Comparison of ENCODE assay signal across 12 mouse cellular contexts in the genomic region with DNA sequence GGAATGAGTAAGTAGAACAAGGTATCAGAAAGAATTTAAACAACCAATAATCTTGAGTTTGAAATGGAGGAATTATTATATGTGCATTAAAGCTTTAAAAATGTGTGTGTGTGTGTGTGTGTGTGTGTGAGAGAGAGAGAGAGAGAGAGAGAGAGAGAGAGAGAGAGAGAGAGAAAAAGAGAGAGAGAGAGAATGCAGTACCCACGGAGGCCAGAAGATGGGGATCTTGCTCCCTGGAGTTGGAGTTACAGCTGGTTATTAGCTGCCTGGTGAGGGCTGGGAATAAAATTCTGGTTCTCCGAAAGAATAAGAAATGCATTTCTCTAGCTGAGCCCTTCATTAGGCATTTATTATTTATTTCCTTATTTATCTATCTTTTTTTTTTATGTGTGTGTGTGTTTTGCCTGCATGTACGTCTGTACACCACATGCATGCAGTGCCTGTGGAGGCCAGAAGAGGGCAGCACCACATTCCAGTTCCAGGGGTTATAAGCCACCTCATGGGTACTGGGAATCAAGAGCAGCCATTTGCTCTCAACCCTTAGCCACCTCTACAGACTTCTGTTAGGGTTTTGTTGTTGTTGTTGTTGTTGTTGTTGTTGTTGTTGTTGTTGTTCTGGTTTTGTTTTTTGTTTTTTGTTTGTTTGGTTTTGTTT. TPM values are rescaled to one million over a fixed set of nuclear protein-coding genes. Genes with fewer than 3 reads are reported as not detected.
DNase-seq lines count a peak whose midpoint lies in the region; TF ChIP-seq lines count a peak whose summit lies in the region.
"Had no signal": no experiment of that assay in that cellular context is flagged by ENCODE, and none has a peak within 500 bp of the region (broad histone marks: within the 10 kb centered on the region; RNA-seq: fewer than 3 reads in every experiment).

No protein-coding gene starts in this region.

- no peak overlapping the region for H3K4me3 ChIP-seq in lung, adult 2 months (replicated peaks; ENCODE audit: extremely low read depth, low read depth, low read length)
- H3K4me3 ChIP-seq: forebrain, embryonic 12.5 days; hindbrain, embryonic 12.5 days had no signal

- WGBS in lung, adult 2 months, result 48% methylated on average over 3 of the region's 3 CpGs

- TF ChIP-seq CTCF in lung, adult 2 months (IDR thresholded peaks at IDR 0.05; ENCODE audit: insufficient read depth, low read length), result peak; percentile 26; the same call in 1 of the 2 replicates

- no peaks in the 10 kb centered on the region for H3K4me1 ChIP-seq in lung, adult 2 months (ENCODE audit: control insufficient read depth, insufficient read depth, low read length)
- H3K4me1 ChIP-seq: forebrain, embryonic 12.5 days; hindbrain, embryonic 12.5 days had no signal

- peak; percentile 30 to 36 for DNase-seq in cerebellum, postnatal 10 days
- DNase-seq in cerebellum, adult 9-11 months, result no peak
- DNase-seq in lung, adult 2 months, result no peak
- DNase-seq in lung, postnatal 4 days, result no peak
- DNase-seq in c-Kit-negative CD71-positive TER-119-positive erythroid progenitor cells, embryonic 14.5 days (ENCODE audit: low read depth, low spot score), result peak; percentile 24
- peak; percentile 19 for DNase-seq in thymus, postnatal 0 days (ENCODE audit: low spot score)
- DNase-seq in adrenal gland, postnatal 36 days, result no peak
- no peak for DNase-seq in urinary bladder, postnatal 4 days (ENCODE audit: low spot score in 2 of 2)
- DNase-seq: cerebellum, adult 11-12 months had no signal

- no peak for TF ChIP-seq POLR2A in lung, adult 2 months (IDR thresholded peaks at IDR 0.05; ENCODE audit: borderline replicate concordance, extremely low read depth, low read depth, low read length)

RNA-seq across cellular contexts. Expression of gene Chst8, which starts 13.9 kb away (rescaled TPM):
- polyA plus RNA-seq in lung, adult 2 months (2012; rRNA removed), result 5.3 and 14.2 TPM in 2 replicates
- polyA plus RNA-seq in thymus, postnatal 0 days (2015; fragmentation: Nextera tagmentation; extraction: Ambion mirVana), result 3.6 and 3.8 TPM in 2 replicates
- 10 to 100 TPM in 1 of 2 experiments, 1 to 10 TPM in 1; 8.6 to 12.4 TPM for total RNA-seq in adrenal gland, postnatal 36 days (2021)
- total RNA-seq: megakaryocyte-erythroid progenitor cell, adult 5-6 weeks had no signal

Comparison
In these comparisons a context has a peak if more than half of its experiments do, and no peak if none do; other contexts are left out.
1. DNase-seq: peak in cerebellum, postnatal 10 days (2 of 2), c-Kit-negative CD71-positive TER-119-positive erythroid progenitor cells, embryonic 14.5 days (single experiment) and thymus, postnatal 0 days (single experiment); none in cerebellum, adult 9-11 months (single experiment), lung, adult 2 months (single experiment), lung, postnatal 4 days (0 of 2), adrenal gland, postnatal 36 days (0 of 2) and urinary bladder, postnatal 4 days (0 of 2).